Mouse (Mus musculus): ENCODE measurements around the gene Tfr2.

DNA sequence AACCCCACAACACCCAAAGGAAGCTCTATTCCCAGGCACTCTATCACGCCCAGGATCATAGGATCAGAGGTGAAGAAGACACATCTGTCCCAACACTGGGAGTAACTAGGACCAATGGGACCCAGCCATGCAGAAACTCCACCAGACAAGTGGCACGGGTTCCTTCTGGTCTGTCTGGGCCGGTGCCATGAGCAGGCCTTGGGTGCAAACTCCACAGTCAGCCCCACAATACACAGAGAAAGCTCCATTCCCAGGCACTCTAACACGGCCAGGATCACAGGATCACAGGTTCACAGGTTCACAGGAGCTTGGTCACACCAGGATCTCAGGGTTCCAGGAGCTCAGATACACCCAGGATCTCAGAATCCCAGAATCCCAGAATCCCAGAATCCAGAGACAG, 24.0 kb upstream of the Tfr2 start:
- TF ChIP-seq CTCF (IDR thresholded peaks at IDR 0.05; ENCODE audit: extremely low read depth, insufficient read length, insufficient replicate concordance, low read depth, low read length), result no peak
- TF ChIP-seq POLR2A (IDR thresholded peaks at IDR 0.05; ENCODE audit: low read depth, low read length), result no peak
